ENCODE assay signal across 16 mouse cellular contexts in the genomic region with DNA sequence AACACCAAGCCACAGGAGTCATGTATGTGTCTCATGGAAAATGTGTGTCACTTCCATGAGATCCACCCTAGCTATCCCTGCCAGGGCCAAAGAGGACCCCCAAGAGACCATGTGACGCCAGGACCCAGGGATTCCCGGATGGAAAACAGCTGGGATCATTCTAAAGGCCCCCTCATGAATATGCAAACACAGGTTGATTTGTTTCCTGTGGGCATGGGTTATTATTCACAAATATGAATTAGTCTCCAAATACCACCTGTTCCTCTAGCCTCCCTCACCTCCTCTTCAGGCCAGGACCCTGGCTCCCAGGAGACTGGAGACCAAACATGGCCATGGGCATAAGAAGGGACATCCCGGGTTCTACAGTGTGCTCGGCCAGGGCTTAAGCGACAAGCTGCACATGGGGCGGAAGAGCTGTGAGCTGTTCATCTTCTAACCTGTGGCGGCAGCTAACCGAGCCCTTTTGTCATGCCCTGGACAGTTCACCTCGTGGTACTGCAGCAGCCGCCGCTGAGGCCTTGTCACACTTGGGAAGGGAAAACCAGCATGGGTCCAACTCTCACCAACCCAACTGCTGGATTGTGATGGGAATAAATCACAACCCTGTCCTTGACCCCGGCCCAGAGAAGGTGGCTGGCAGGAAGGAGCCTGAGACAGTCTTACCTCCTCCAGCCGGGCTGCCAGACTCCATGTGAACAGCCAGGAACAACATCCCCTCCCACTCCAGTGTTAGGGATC. TPM values are rescaled to one million over a fixed set of nuclear protein-coding genes. Genes with fewer than 3 reads are reported as not detected.
A peak's percentile ranks its signal among the peaks of the same experiment; 100 is the strongest.
DNase-seq lines count a peak whose midpoint lies in the region; ATAC-seq lines count a peak whose summit lies in the region.
"Had no signal": no experiment of that assay in that cellular context is flagged by ENCODE, and none has a peak within 500 bp of the region (broad histone marks: within the 10 kb centered on the region; RNA-seq: fewer than 3 reads in every experiment).

No protein-coding gene starts in this region.

- 80% methylated on average over 13 of the region's 13 CpGs for WGBS in midbrain, embryonic 10.5 days
- WGBS in midbrain, embryonic 11.5 days = 74% methylated on average over 13 of the region's 13 CpGs
- 61% methylated on average over 13 of the region's 13 CpGs for WGBS in embryonic facial prominence, embryonic 15.5 days

- H3K36me3 ChIP-seq in midbrain, embryonic 10.5 days = peaks cover 83% of the 10 kb centered on the region
- H3K36me3 ChIP-seq in midbrain, embryonic 11.5 days (ENCODE audit: control insufficient read depth, insufficient read depth, low read length) = no peaks in the 10 kb centered on the region; the same call in 1 of the 2 replicates
- H3K36me3 ChIP-seq in embryonic facial prominence, embryonic 15.5 days = peaks cover 20% of the 10 kb centered on the region; the same call in 1 of the 2 replicates

- peak overlapping the region; percentile 46; the same call in 1 of the 2 replicates for H3K27ac ChIP-seq in midbrain, embryonic 10.5 days (replicated peaks)
- H3K27ac ChIP-seq in midbrain, embryonic 11.5 days (ENCODE audit: low read depth, low read length) = no peak overlapping the region
- H3K27ac ChIP-seq in embryonic facial prominence, embryonic 15.5 days (replicated peaks) = peak overlapping the region; percentile 44; the same call in 1 of the 2 replicates
- H3K27ac ChIP-seq: forebrain, embryonic 15.5 days; liver, embryonic 14.5 days; midbrain, embryonic 12.5 days had no signal

- no peak for ATAC-seq in midbrain, embryonic 11.5 days (ENCODE audit: low FRiP score)
- no peak for ATAC-seq in embryonic facial prominence, embryonic 15.5 days (ENCODE audit: insufficient number of reproducible peaks, low FRiP score, low TSS enrichment, low read depth)
- ATAC-seq: forebrain, embryonic 15.5 days had no signal

- H3K4me3 ChIP-seq in midbrain, embryonic 10.5 days = no peak overlapping the region
- no peak overlapping the region for H3K4me3 ChIP-seq in midbrain, embryonic 11.5 days (ENCODE audit: low read depth, low read length)
- no peak overlapping the region for H3K4me3 ChIP-seq in embryonic facial prominence, embryonic 15.5 days (replicated peaks)
- H3K4me3 ChIP-seq: forebrain, embryonic 15.5 days; midbrain, embryonic 12.5 days had no signal

- H3K4me2 ChIP-seq in midbrain, embryonic 11.5 days = no peak overlapping the region
- no peak overlapping the region for H3K4me2 ChIP-seq in embryonic facial prominence, embryonic 15.5 days (replicated peaks)
- H3K4me2 ChIP-seq: forebrain, embryonic 15.5 days; midbrain, embryonic 12.5 days had no signal

- peak; percentile 1 for DNase-seq in adrenal gland, postnatal 25 days
- no peak for DNase-seq in adrenal gland, postnatal 10 days
- peak; percentile 47 for DNase-seq in heart, postnatal 4 days
- no peak for DNase-seq in heart, adult 9 months (ENCODE audit: low spot score in 2 of 2)
- no peak for DNase-seq in midbrain, embryonic 10.5 days (ENCODE audit: low spot score)
- no peak for DNase-seq in midbrain, embryonic 11.5 days (ENCODE audit: low spot score, missing footprints)
- DNase-seq in ovary, postnatal 36 days (ENCODE audit: low spot score) = no peak
- DNase-seq: cerebellum, postnatal 25 days; heart, adult 11 months; heart, postnatal 36 days; kidney, postnatal 36 days; left cerebral cortex, postnatal 4 days had no signal

- no peak overlapping the region for H3K9ac ChIP-seq in midbrain, embryonic 11.5 days (ENCODE audit: low read length)
- H3K9ac ChIP-seq in embryonic facial prominence, embryonic 15.5 days = no peak overlapping the region
- H3K9ac ChIP-seq: forebrain, embryonic 15.5 days; liver, embryonic 14.5 days; midbrain, embryonic 12.5 days had no signal

- peaks cover 74% of the 10 kb centered on the region for H3K4me1 ChIP-seq in midbrain, embryonic 10.5 days
- H3K4me1 ChIP-seq in midbrain, embryonic 11.5 days (ENCODE audit: control insufficient read depth, insufficient read depth, low read length) = peaks cover 37% of the 10 kb centered on the region
- peaks cover 67% of the 10 kb centered on the region for H3K4me1 ChIP-seq in embryonic facial prominence, embryonic 15.5 days

- no peaks in the 10 kb centered on the region for H3K9me3 ChIP-seq in midbrain, embryonic 10.5 days (replicated peaks)
- no peaks in the 10 kb centered on the region for H3K9me3 ChIP-seq in midbrain, embryonic 11.5 days (ENCODE audit: control insufficient read depth, low read length)
- no peaks in the 10 kb centered on the region for H3K9me3 ChIP-seq in embryonic facial prominence, embryonic 15.5 days (replicated peaks)
- H3K9me3 ChIP-seq: forebrain, embryonic 15.5 days; midbrain, embryonic 12.5 days had no signal

- no peaks in the 10 kb centered on the region for H3K27me3 ChIP-seq in midbrain, embryonic 10.5 days (ENCODE audit: low read depth, poor library complexity, severe bottlenecking)
- no peaks in the 10 kb centered on the region for H3K27me3 ChIP-seq in midbrain, embryonic 11.5 days (ENCODE audit: control insufficient read depth, insufficient read depth, low read length)
- no peaks in the 10 kb centered on the region for H3K27me3 ChIP-seq in embryonic facial prominence, embryonic 15.5 days
- H3K27me3 ChIP-seq: forebrain, embryonic 15.5 days; midbrain, embryonic 12.5 days had no signal

RNA-seq across cellular contexts. Expression of a gene that starts 9.6 kb away (rescaled TPM):
- total RNA-seq in adrenal gland, postnatal 25 days (2021) = 55.0 and 60.3 TPM in 2 replicates
- 10 to 100 TPM; 66.0 to 69.3 TPM for total RNA-seq in adrenal gland, postnatal 10 days (2021)
- 10 to 100 TPM; 39.4 to 40.7 TPM for total RNA-seq in heart, postnatal 4 days (2021)
- polyA plus RNA-seq in midbrain, embryonic 10.5 days (2016; fragmentation: Nextera tagmentation; extraction: Ambion mirVana) = 94.4 and 103 TPM in 2 replicates
- 60.1 and 63.5 TPM in 2 replicates for polyA plus RNA-seq in midbrain, embryonic 11.5 days (2014; fragmentation: Nextera tagmentation; extraction: Ambion mirVana)
- 89.3 and 90.7 TPM in 2 replicates for polyA plus RNA-seq in embryonic facial prominence, embryonic 15.5 days (2015; fragmentation: Nextera tagmentation; extraction: Ambion mirVana)

Comparison
In these comparisons a context has a peak if more than half of its experiments do, and no peak if none do; other contexts are left out.
1. DNase-seq: peak in adrenal gland, postnatal 25 days (single experiment) and heart, postnatal 4 days (single experiment); none in adrenal gland, postnatal 10 days (single experiment), heart, adult 9 months (0 of 2), midbrain, embryonic 10.5 days (single experiment), midbrain, embryonic 11.5 days (single experiment) and ovary, postnatal 36 days (single experiment).